Mouse (Mus musculus) forebrain, postnatal 0 days (tissue): ENCODE results near the gene Slc7a4. TPM values are rescaled to one million over a fixed set of nuclear protein-coding genes. Genes with fewer than 3 reads are reported as not detected.
A peak's percentile ranks its signal among the peaks of the same experiment; 100 is the strongest.

Experiments
- ATAC-seq: fragments of 200-750 bp; cut with Nextera tagmentation; 2 replicates; pipeline ENCODE4 v1.8.0; 2017; ENCODE audit warnings: mild to moderate bottlenecking, moderate library complexity
- DNase-seq: peaks from one replicate; pipeline ENCODE4 v3.0.0-alpha.2; 2015
- H3K27ac ChIP-seq: fragments of 300-500 bp; sonication (generic); 2 replicates; pipeline ENCODE4 v1.5.1; 2014; ENCODE audit warnings: low read depth, mild to moderate bottlenecking, antibody characterized with exemption, low read length, moderate library complexity, mixed read lengths
- H3K27me3 ChIP-seq: fragments of 300-500 bp; sonication (generic); 2 replicates; pipeline ENCODE4 v1.6.1; 2014; ENCODE audit warnings: mild to moderate bottlenecking, low read length, mixed read lengths; ENCODE audit not compliant: insufficient read depth
- H3K36me3 ChIP-seq: fragments of 300-500 bp; sonication (generic); 2 replicates; pipeline ENCODE4 v1.6.1; 2014; ENCODE audit warnings: mild to moderate bottlenecking, moderate library complexity; ENCODE audit not compliant: insufficient read depth
- H3K4me1 ChIP-seq: fragments of 300-500 bp; sonication (generic); 2 replicates; pipeline ENCODE4 v1.6.1; 2014; ENCODE audit warnings: antibody characterized with exemption; ENCODE audit not compliant: insufficient read depth
- H3K4me2 ChIP-seq: fragments of 300-500 bp; sonication (generic); 2 replicates; pipeline ENCODE4 v1.6.1; 2014; ENCODE audit warnings: low read depth, mild to moderate bottlenecking, moderate library complexity
- H3K4me3 ChIP-seq: fragments of 300-500 bp; sonication (generic); 2 replicates; pipeline ENCODE4 v1.5.1; 2014; ENCODE audit warnings: low read depth, low read length, mixed read lengths
- H3K9ac ChIP-seq: fragments of 300-500 bp; sonication (generic); 2 replicates; pipeline ENCODE4 v1.6.1; 2014; ENCODE audit warnings: mild to moderate bottlenecking
- H3K9me3 ChIP-seq: fragments of 300-500 bp; sonication (generic); 2 replicates; pipeline ENCODE4 v1.6.1; 2016; ENCODE audit warnings: low read length
- CTCF ChIP-seq: sonication (generic); IDR thresholded peaks from 2 replicates; pipeline ENCODE4 v1.5.1; 2016; ENCODE audit warnings: antibody characterized with exemption, control low read depth, low read depth
- WGBS: fragments of 180-500 bp; shearing (Covaris S2); extraction: QIAGEN DNeasy Blood & Tissue Kit; methylation state at CpG from one replicate; pipeline ENCODE4 v1.1.7; 2014; 5-methylcytosine and 5-hydroxymethylcytosine counted together
- polyA plus RNA-seq: library from polyadenylated mRNA; unstranded; fragments of >200 nt; fragmentation: Nextera tagmentation; extraction: Ambion mirVana; gene quantifications from 2 replicates; pipeline ENCODE4 v1.2.1, GENCODE M21; 2015
- total RNA-seq: library from RNA; depleted of rRNA; stranded (reverse); fragments of >200 nt; gene quantifications from 2 replicates; pipeline ENCODE4 v1.2.3, GENCODE M21; 2014

The Slc7a4 gene
- total and polyA plus RNA-seq, 2 experiments from 2014 or later, result 47.3 to 53.4 TPM

GRCm38 (mm10) chr16:17532676-17533329, 50.2 kb downstream of the Slc7a4 start:
- Histone ChIP-seq H3K9ac (no peak overlapping the region), H3K36me3 (peaks cover 13% of the 10 kb centered on the region), H3K9me3 (no peaks in the 10 kb centered on the region), H3K4me2 (no peak overlapping the region), H3K27me3 (no peaks in the 10 kb centered on the region), H3K27ac (no peak overlapping the region), H3K4me1 (peaks cover 14% of the 10 kb centered on the region), H3K4me3 (no peak overlapping the region)
- DNase-seq (no peak), ATAC-seq (no peak)
- no peak for TF ChIP-seq CTCF
- WGBS, result 79% methylated on average over 14 of the region's 14 CpGs

- Histone ChIP-seq H3K4me3 (no peak overlapping the region), H3K27me3 (no peaks in the 10 kb centered on the region), H3K27ac (no peak overlapping the region), H3K36me3 (peaks cover 18% of the 10 kb centered on the region), H3K9me3 (no peaks in the 10 kb centered on the region), H3K9ac (no peak overlapping the region), H3K4me2 (no peak overlapping the region), H3K4me1 (peaks cover 14% of the 10 kb centered on the region)
- WGBS, result 68% methylated on average over 4 of the region's 4 CpGs
- peak; percentile 40 for TF ChIP-seq CTCF
- no peak for DNase-seq
- ATAC-seq, result no peak
Measured at GRCm38 (mm10) chr16:17532271-17532670, 50.7 kb downstream of the Slc7a4 start.

DNA sequence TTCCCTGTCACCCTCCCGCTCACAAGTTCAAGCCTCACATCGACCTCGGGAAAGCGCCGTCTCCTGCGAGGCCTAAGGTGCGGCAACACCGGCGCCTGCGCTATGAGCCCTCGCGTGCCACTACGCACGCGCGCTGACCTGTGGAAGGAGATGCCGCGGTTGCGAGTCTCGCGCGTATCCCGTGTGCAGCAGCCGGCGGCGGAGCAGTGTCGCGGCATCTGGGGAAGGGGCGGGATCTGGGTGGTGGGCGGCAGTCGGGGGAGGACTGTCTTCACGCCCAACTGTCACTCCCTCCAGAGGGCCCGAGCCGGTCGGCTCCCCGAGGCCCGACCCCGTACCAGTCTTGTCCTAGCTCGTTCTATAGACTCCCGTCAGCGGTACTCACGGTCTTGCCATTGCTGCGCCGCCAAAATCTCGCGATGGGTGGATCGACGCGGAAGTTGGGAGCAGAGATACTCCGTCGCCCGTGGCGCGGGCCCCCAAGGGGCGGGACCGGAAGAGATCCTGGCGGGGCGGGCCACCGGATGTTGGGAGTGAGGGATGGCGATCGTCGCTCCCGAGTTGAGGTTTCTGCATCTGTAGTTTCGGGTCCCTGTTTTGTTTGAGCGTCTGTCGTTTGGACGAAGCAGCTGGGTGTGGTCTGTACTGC, 52.2 kb downstream of the Slc7a4 start, which contains the start of gene Thap7:
Gene Thap7 (minus strand): TSS at position 497 of the 649 bp plus-strand sequence.
- WGBS, result 3% methylated on average over 67 of the region's 67 CpGs
- Histone ChIP-seq H3K4me1 (peaks cover 14% of the 10 kb centered on the region), H3K9ac (peak within 1 kb of the TSS; percentile 93), H3K4me3 (peak within 1 kb of the TSS; percentile 72), H3K27ac (peak within 1 kb of the TSS; percentile 100), H3K4me2 (peak within 1 kb of the TSS; percentile 89), H3K9me3 (no peaks in the 10 kb centered on the region), H3K36me3 (peaks cover 33% of the 10 kb centered on the region), H3K27me3 (no peaks in the 10 kb centered on the region)
- TF ChIP-seq CTCF, result no peak
- DNase-seq (peak; percentile 98), ATAC-seq (peak; percentile 98)

DNA sequence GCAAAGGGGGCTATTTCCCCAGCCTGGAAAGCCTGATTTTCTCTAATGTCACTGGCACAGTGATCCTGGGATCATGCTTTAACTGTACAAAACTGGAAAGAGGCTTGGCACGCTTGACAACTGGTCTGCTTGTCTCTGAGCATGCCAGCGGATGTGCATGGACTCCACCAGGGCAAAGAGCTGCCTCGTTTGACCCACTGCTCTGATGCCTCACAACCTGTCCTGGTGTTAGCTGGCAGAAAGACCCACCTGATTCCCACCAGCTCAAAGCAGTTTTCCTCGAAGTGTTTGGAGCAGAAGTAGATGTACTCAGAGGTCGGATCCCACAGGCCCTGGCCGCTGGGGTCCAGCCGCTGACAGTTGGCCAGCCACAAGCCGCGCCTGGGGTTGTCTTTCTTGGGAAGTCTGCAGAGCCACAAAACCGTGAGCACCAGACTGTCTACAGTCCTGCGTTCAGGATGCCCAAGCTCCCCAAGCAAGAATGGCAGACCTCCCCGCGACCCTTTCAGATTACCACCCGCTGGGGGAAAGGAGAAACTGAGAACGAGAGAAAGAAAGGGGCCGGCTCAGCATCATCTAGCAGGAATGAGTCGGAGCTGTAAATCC, 52.9 kb downstream of the Slc7a4 start:
- peak overlapping the region; percentile 72 for H3K4me3 ChIP-seq
- peak overlapping the region; percentile 93 for H3K9ac ChIP-seq
- peak overlapping the region; percentile 89 for H3K4me2 ChIP-seq
- ATAC-seq (no peak), DNase-seq (peak; percentile 10)
- WGBS, result 14% methylated on average over 17 of the region's 17 CpGs
- H3K4me1 ChIP-seq, result peaks cover 14% of the 10 kb centered on the region
- no peaks in the 10 kb centered on the region for H3K27me3 ChIP-seq
- no peaks in the 10 kb centered on the region for H3K9me3 ChIP-seq
- H3K27ac ChIP-seq, result peak overlapping the region; percentile 100
- H3K36me3 ChIP-seq, result peaks cover 40% of the 10 kb centered on the region
- no peak for TF ChIP-seq CTCF

DNA sequence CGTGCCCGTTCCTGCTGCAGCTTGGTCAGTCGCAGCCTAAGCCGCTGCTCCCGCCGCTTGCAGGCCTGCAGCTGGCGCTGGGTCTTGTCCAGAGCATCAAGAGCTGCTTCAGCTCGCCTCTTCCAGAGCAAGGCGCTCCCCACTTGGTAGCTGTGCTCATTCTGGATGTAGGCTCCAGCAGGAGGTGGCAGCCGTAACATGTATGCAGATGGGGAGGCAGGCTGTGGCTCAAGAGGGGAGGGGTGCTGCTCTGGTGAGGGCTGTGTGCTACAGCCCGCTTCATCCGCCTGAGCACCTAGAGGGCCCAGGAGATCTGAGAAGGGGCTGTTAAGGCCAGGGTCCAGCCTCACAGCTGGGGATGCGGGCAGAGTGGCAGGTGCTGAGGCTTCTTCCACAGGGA, 54.7 kb downstream of the Slc7a4 start:
- no peak overlapping the region for H3K4me2 ChIP-seq
- 86% methylated on average over 13 of the region's 13 CpGs for WGBS

DNA sequence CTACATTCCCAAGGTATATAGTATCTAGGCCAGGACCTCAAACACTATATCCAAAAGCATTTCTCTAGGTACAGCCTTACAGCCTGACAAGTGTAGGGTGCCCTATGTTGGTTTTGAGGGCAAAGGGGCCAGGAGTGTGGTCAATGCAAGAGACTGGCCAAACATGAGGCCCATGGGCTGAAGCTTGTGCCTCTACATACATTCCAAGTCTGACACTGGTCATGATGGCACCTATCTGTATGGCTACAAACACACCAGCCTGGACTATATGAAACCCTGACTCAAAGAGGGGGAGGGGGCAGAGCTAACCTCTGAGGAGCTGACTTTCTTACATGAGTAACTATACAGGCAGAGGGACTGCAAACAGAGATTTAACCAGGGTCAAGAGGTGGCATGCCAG, 55.4 kb downstream of the Slc7a4 start:
- H3K27ac ChIP-seq, result no peak overlapping the region
- TF ChIP-seq CTCF, result no peak
- ATAC-seq (no peak), DNase-seq (no peak)
- peaks cover 14% of the 10 kb centered on the region for H3K4me1 ChIP-seq
- no peaks in the 10 kb centered on the region for H3K27me3 ChIP-seq
- peaks cover 62% of the 10 kb centered on the region for H3K36me3 ChIP-seq
- H3K9ac ChIP-seq, result no peak overlapping the region
- no peak overlapping the region for H3K4me2 ChIP-seq
- no peak overlapping the region for H3K4me3 ChIP-seq
- H3K9me3 ChIP-seq, result no peaks in the 10 kb centered on the region

More for the DNA sequence above, 54.7 kb downstream of the Slc7a4 start:
- DNase-seq (no peak), ATAC-seq (no peak)
- H3K4me1 ChIP-seq, result peaks cover 14% of the 10 kb centered on the region
- no peaks in the 10 kb centered on the region for H3K9me3 ChIP-seq
- no peaks in the 10 kb centered on the region for H3K27me3 ChIP-seq
- H3K4me3 ChIP-seq, result no peak overlapping the region
- no peak overlapping the region for H3K9ac ChIP-seq
- TF ChIP-seq CTCF, result no peak
- H3K36me3 ChIP-seq, result peaks cover 55% of the 10 kb centered on the region
- no peak overlapping the region for H3K27ac ChIP-seq

- no peaks in the 10 kb centered on the region for H3K27me3 ChIP-seq
- no peak overlapping the region for H3K4me3 ChIP-seq
- H3K4me1 ChIP-seq, result 0 out of 2 replicates have a peak, but pooled peaks cover 7% of the 10 kb centered on the region
- no peak overlapping the region for H3K27ac ChIP-seq
- WGBS, result 93% methylated on average over 6 of the region's 6 CpGs
- no peak overlapping the region for H3K4me2 ChIP-seq
- ATAC-seq (no peak), DNase-seq (no peak)
- peaks cover 76% of the 10 kb centered on the region for H3K36me3 ChIP-seq
- TF ChIP-seq CTCF, result no peak
- H3K9me3 ChIP-seq, result no peaks in the 10 kb centered on the region
- 0 out of 2 replicates have a peak overlapping the region, but pooled peaks have one; percentile 10 for H3K9ac ChIP-seq
Measured at GRCm38 (mm10) chr16:17526223-17526622, 56.8 kb downstream of the Slc7a4 start.
